Mouse (Mus musculus): Measurements from ENCODE around the gene 1700037H04Rik. TPM values are rescaled to one million over a fixed set of nuclear protein-coding genes. Genes with fewer than 3 reads are reported as not detected.

1700037H04Rik gene
- total RNA-seq, 1 experiment, result 61.6 TPM

GRCm38 (mm10) chr2:131172322-131172721 is 12.4 kb upstream of the 1700037H04Rik start:
- H3K9me3 ChIP-seq (ENCODE audit: control insufficient read depth, insufficient read depth, low read depth, low read length), result no peaks in the 10 kb centered on the region
- no peaks in the 10 kb centered on the region for H3K36me3 ChIP-seq (ENCODE audit: control insufficient read depth, insufficient read depth, low read length, poor library complexity, severe bottlenecking)
- no peak overlapping the region for H3K27ac ChIP-seq (ENCODE audit: insufficient read depth, low read depth, low read length, poor library complexity, severe bottlenecking)
- no peak for DNase-seq (ENCODE audit: low read depth, low spot score)
- in situ Hi-C loops (cut with MboI; ENCODE audit: low sequenced_read_pairs in 2 of 2, unreplicated experiment in 2 of 2), result no loop called here
- peaks cover 4 to 18% of the 10 kb centered on the region in 2 experiments for H3K4me1 ChIP-seq (ENCODE audit: control insufficient read depth in 2 of 2, insufficient read depth in 2 of 2, low read length in 2 of 2, poor library complexity in 1 of 2)
- no peak overlapping the region for H3K9ac ChIP-seq (ENCODE audit: insufficient read depth, low read depth, low read length, poor library complexity, severe bottlenecking)
- no peak overlapping the region for H3K4me3 ChIP-seq (ENCODE audit: insufficient read depth in 1 of 2, low read depth in 1 of 2, low read length in 2 of 2, poor library complexity in 1 of 2, severe bottlenecking in 1 of 2)
- no peak for TF ChIP-seq ZNF384 (IDR thresholded peaks at IDR 0.05; ENCODE audit: low read depth, low read length)
- TF ChIP-seq MAFK (IDR thresholded peaks at IDR 0.05; ENCODE audit: insufficient read depth, low read depth, low read length), result no peak
- no peak for TF ChIP-seq ZC3H11A (IDR thresholded peaks at IDR 0.05; ENCODE audit: borderline replicate concordance, low read depth, low read length)
- TF ChIP-seq CHD2 (IDR thresholded peaks at IDR 0.05; ENCODE audit: low read depth, low read length), result no peak
- TF ChIP-seq HCFC1 (IDR thresholded peaks at IDR 0.05; ENCODE audit: borderline replicate concordance, insufficient read depth, low read length), result no peak

- no peaks in the 10 kb centered on the region for H3K36me3 ChIP-seq (ENCODE audit: control insufficient read depth, insufficient read depth, low read length, poor library complexity, severe bottlenecking)
- H3K9ac ChIP-seq (ENCODE audit: insufficient read depth, low read depth, low read length, poor library complexity, severe bottlenecking), result peak overlapping the region; percentile 29; the same call in 1 of the 2 replicates
- no peak for DNase-seq (ENCODE audit: low read depth, low spot score)
- TF ChIP-seq ZC3H11A (IDR thresholded peaks at IDR 0.05; ENCODE audit: borderline replicate concordance, low read depth, low read length), result no peak
- 0 out of 2 replicates have a peak, but pooled peaks have one; percentile 23 for TF ChIP-seq HCFC1 (IDR thresholded peaks at IDR 0.05; ENCODE audit: borderline replicate concordance, insufficient read depth, low read length)
- TF ChIP-seq MAFK (IDR thresholded peaks at IDR 0.05; ENCODE audit: insufficient read depth, low read depth, low read length), result no peak
- TF ChIP-seq ZNF384 (IDR thresholded peaks at IDR 0.05; ENCODE audit: low read depth, low read length), result no peak
- TF ChIP-seq CHD2 (IDR thresholded peaks at IDR 0.05; ENCODE audit: low read depth, low read length), result no peak
- H3K4me1 ChIP-seq (ENCODE audit: control insufficient read depth in 2 of 2, insufficient read depth in 2 of 2, low read length in 2 of 2, poor library complexity in 1 of 2), result peaks cover 4 to 10% of the 10 kb centered on the region in 2 experiments
- no peaks in the 10 kb centered on the region for H3K9me3 ChIP-seq (ENCODE audit: control insufficient read depth, insufficient read depth, low read depth, low read length)
- H3K4me3 ChIP-seq (ENCODE audit: insufficient read depth in 1 of 2, low read depth in 1 of 2, low read length in 2 of 2, poor library complexity in 1 of 2, severe bottlenecking in 1 of 2), result peak overlapping the region; percentile 28 to 55
- no peak overlapping the region for H3K27ac ChIP-seq (ENCODE audit: insufficient read depth, low read depth, low read length, poor library complexity, severe bottlenecking)
- in situ Hi-C loops (cut with MboI; ENCODE audit: low sequenced_read_pairs in 2 of 2, unreplicated experiment in 2 of 2), result no loop called here
These were observed 11.7 kb upstream of the 1700037H04Rik start for GRCm38 (mm10) chr2:131171401-131172104.

GRCm38 (mm10) chr2:131170936-131171335 is 11.1 kb upstream of the 1700037H04Rik start:
- Histone ChIP-seq H3K4me3 (ENCODE audit: insufficient read depth in 1 of 2, low read depth in 1 of 2, low read length in 2 of 2, poor library complexity in 1 of 2, severe bottlenecking in 1 of 2) (peak overlapping the region; percentile 28 to 55), H3K27ac (ENCODE audit: insufficient read depth, low read depth, low read length, poor library complexity, severe bottlenecking) (no peak overlapping the region), H3K9me3 (ENCODE audit: control insufficient read depth, insufficient read depth, low read depth, low read length) (no peaks in the 10 kb centered on the region), H3K4me1 (ENCODE audit: control insufficient read depth in 2 of 2, insufficient read depth in 2 of 2, low read length in 2 of 2, poor library complexity in 1 of 2) (peaks cover 4 to 9% of the 10 kb centered on the region in 2 experiments), H3K36me3 (ENCODE audit: control insufficient read depth, insufficient read depth, low read length, poor library complexity, severe bottlenecking) (no peaks in the 10 kb centered on the region), H3K9ac (ENCODE audit: insufficient read depth, low read depth, low read length, poor library complexity, severe bottlenecking) (peak overlapping the region; percentile 29; the same call in 1 of the 2 replicates)
- in situ Hi-C loops (cut with MboI; ENCODE audit: low sequenced_read_pairs in 2 of 2, unreplicated experiment in 2 of 2), result no loop called here
- DNase-seq (ENCODE audit: low read depth, low spot score), result no peak
- no peak for TF ChIP-seq CHD2 (IDR thresholded peaks at IDR 0.05; ENCODE audit: low read depth, low read length)
- TF ChIP-seq HCFC1 (IDR thresholded peaks at IDR 0.05; ENCODE audit: borderline replicate concordance, insufficient read depth, low read length), result no peak
- TF ChIP-seq ZC3H11A (IDR thresholded peaks at IDR 0.05; ENCODE audit: borderline replicate concordance, low read depth, low read length), result no peak
- TF ChIP-seq MAFK (IDR thresholded peaks at IDR 0.05; ENCODE audit: insufficient read depth, low read depth, low read length), result no peak
- no peak for TF ChIP-seq ZNF384 (IDR thresholded peaks at IDR 0.05; ENCODE audit: low read depth, low read length)

GRCm38 (mm10) chr2:131168914-131169313 is 9.0 kb upstream of the 1700037H04Rik start:
- Histone ChIP-seq H3K4me3 (ENCODE audit: insufficient read depth in 1 of 2, low read depth in 1 of 2, low read length in 2 of 2, poor library complexity in 1 of 2, severe bottlenecking in 1 of 2) (no peak overlapping the region), H3K36me3 (ENCODE audit: control insufficient read depth, insufficient read depth, low read length, poor library complexity, severe bottlenecking) (no peaks in the 10 kb centered on the region), H3K27ac (ENCODE audit: insufficient read depth, low read depth, low read length, poor library complexity, severe bottlenecking) (no peak overlapping the region; the same call in 1 of the 2 replicates), H3K4me1 (ENCODE audit: control insufficient read depth in 2 of 2, insufficient read depth in 2 of 2, low read length in 2 of 2, poor library complexity in 1 of 2) (peaks cover 2 to 5% of the 10 kb centered on the region in 2 experiments), H3K9me3 (ENCODE audit: control insufficient read depth, insufficient read depth, low read depth, low read length) (no peaks in the 10 kb centered on the region), H3K9ac (ENCODE audit: insufficient read depth, low read depth, low read length, poor library complexity, severe bottlenecking) (no peak overlapping the region)
- in situ Hi-C loops (cut with MboI; ENCODE audit: low sequenced_read_pairs in 2 of 2, unreplicated experiment in 2 of 2), result no loop called here
- no peak for DNase-seq (ENCODE audit: low read depth, low spot score)
- TF ChIP-seq ZC3H11A (IDR thresholded peaks at IDR 0.05; ENCODE audit: borderline replicate concordance, low read depth, low read length) (no peak), MAFK (IDR thresholded peaks at IDR 0.05; ENCODE audit: insufficient read depth, low read depth, low read length) (no peak), ZNF384 (IDR thresholded peaks at IDR 0.05; ENCODE audit: low read depth, low read length) (no peak), HCFC1 (IDR thresholded peaks at IDR 0.05; ENCODE audit: borderline replicate concordance, insufficient read depth, low read length) (no peak), CHD2 (IDR thresholded peaks at IDR 0.05; ENCODE audit: low read depth, low read length) (no peak)

Measured in ES-E14 (cell line).